Mouse (Mus musculus): ENCODE measurements around the gene Fras1. TPM values are rescaled to one million over a fixed set of nuclear protein-coding genes. Genes with fewer than 3 reads are reported as not detected.
A peak's percentile ranks its signal among the peaks of the same experiment; 100 is the strongest.

Gene Fras1
- polyA plus RNA-seq, 1 experiment from 2014 or later, result 30.5 TPM

DNA sequence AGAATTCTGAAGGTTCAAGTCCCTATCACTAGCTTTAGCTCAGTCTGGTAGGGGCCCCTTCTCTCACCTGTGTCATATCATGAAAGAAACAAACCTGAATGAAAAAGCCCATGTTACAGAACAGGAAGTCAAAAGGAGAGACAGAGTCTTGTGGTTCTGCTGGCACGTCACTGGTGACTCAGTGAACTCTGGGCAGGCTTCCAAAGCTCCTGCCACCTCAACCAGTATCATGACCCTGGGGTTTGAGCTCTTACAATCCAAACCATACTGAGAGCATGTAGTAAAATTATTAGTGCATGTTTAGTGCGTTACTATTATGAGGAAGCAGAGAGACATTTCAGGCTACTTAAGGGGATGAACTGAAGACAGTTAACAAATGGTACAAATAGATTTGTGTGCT is 246.5 kb downstream of the Fras1 start:
- DNase-seq (no peak), ATAC-seq (ENCODE audit: insufficient read depth) (no peak)
- no peak overlapping the region for H3K27ac ChIP-seq (ENCODE audit: low read depth)
- H3K9ac ChIP-seq, result no peak overlapping the region
- H3K36me3 ChIP-seq (ENCODE audit: insufficient read depth), result no peaks in the 10 kb centered on the region; the same call in 1 of the 2 replicates
- no peak overlapping the region for H3K4me3 ChIP-seq (ENCODE audit: low read depth, low read length)
- H3K27me3 ChIP-seq (ENCODE audit: insufficient read depth, low read length), result no peaks in the 10 kb centered on the region
- H3K9me3 ChIP-seq (ENCODE audit: low read depth, low read length), result no peaks in the 10 kb centered on the region
- 79% methylated on average over 2 of the region's 2 CpGs for WGBS
- no peak overlapping the region for H3K4me2 ChIP-seq
- peaks cover 7% of the 10 kb centered on the region; the same call in 1 of the 2 replicates for H3K4me1 ChIP-seq (ENCODE audit: insufficient read depth)
- no peak for TF ChIP-seq CTCF (IDR thresholded peaks at IDR 0.05; ENCODE audit: low read depth)

DNA sequence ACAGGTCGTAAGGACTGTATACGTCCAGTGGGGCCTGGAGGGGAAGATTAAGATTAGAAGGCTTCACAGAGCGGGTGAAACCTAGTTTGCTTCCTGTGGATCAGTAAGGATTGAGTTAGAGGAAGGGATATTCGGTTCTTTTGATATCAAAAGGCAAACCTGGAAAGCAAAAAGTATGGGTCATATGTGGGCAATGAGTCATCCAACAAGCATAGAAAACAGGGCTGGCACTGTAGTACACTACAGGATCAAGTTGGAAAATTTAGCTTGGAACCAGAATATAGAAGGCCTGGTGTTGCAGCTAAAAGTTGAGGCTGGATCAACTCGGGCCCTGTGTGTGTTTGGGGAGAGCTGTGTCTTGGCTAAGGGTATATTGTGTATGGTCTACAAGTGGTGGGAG is 246.9 kb downstream of the Fras1 start:
- H3K4me1 ChIP-seq (ENCODE audit: insufficient read depth), result peaks cover 7% of the 10 kb centered on the region; the same call in 1 of the 2 replicates
- no peak overlapping the region for H3K27ac ChIP-seq (ENCODE audit: low read depth)
- H3K27me3 ChIP-seq (ENCODE audit: insufficient read depth, low read length), result no peaks in the 10 kb centered on the region
- H3K9ac ChIP-seq, result no peak overlapping the region
- DNase-seq, result no peak
- no peak for TF ChIP-seq CTCF (IDR thresholded peaks at IDR 0.05; ENCODE audit: low read depth)
- H3K4me2 ChIP-seq, result no peak overlapping the region
- H3K36me3 ChIP-seq (ENCODE audit: insufficient read depth), result no peaks in the 10 kb centered on the region; the same call in 1 of the 2 replicates
- WGBS, result 85% methylated on average over 5 of the region's 5 CpGs
- H3K9me3 ChIP-seq (ENCODE audit: low read depth, low read length), result no peaks in the 10 kb centered on the region
- no peak for ATAC-seq (ENCODE audit: insufficient read depth)
- H3K4me3 ChIP-seq (ENCODE audit: low read depth, low read length), result no peak overlapping the region

DNA sequence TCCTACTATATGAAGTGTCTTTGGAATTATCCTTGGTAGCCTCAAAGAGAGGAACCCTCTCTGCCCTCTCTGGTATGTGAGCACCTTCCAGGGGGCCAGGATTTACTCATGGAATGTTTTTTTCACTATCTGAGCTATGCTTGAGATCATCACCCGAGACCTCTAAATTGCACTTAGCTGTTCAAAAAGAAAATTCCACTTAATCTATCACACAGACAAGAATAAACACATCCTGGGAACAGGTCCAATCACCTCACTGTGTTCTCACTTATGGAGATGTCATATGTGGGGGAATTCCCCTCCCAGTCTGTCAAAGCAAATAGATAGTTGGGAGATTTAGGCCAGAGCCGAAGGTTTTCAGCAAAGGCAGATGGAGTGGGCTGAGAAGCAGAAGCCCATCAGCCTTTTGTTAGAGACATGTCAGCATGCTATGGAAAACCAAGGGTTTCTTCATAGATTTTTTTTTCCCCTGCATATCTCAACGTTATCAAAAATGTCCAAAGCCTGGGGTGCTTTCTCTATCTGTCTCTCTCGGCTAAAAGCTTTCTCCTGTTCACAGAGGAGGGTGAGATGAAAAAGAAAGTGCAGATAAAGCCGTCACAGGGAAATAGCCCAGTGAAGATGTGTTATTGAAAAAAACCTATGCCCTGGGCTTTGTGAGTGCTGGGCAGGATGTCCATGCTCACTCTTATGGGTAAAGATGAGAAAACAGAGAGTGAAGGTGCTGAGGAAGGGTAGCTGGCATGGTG is 249.0 kb downstream of the Fras1 start:
- DNase-seq, result peak; percentile 86
- 18% methylated on average over 5 of the region's 5 CpGs for WGBS
- Histone ChIP-seq H3K9me3 (ENCODE audit: low read depth, low read length) (no peaks in the 10 kb centered on the region), H3K27ac (ENCODE audit: low read depth) (no peak overlapping the region), H3K27me3 (ENCODE audit: insufficient read depth, low read length) (no peaks in the 10 kb centered on the region), H3K36me3 (ENCODE audit: insufficient read depth) (no peaks in the 10 kb centered on the region; the same call in 1 of the 2 replicates), H3K9ac (no peak overlapping the region), H3K4me2 (0 out of 2 replicates have a peak overlapping the region, but pooled peaks have one; percentile 2), H3K4me1 (ENCODE audit: insufficient read depth) (no peaks in the 10 kb centered on the region), H3K4me3 (ENCODE audit: low read depth, low read length) (no peak overlapping the region)
- TF ChIP-seq CTCF (IDR thresholded peaks at IDR 0.05; ENCODE audit: low read depth), result no peak
- peak; percentile 88 for ATAC-seq (ENCODE audit: insufficient read depth)

DNA sequence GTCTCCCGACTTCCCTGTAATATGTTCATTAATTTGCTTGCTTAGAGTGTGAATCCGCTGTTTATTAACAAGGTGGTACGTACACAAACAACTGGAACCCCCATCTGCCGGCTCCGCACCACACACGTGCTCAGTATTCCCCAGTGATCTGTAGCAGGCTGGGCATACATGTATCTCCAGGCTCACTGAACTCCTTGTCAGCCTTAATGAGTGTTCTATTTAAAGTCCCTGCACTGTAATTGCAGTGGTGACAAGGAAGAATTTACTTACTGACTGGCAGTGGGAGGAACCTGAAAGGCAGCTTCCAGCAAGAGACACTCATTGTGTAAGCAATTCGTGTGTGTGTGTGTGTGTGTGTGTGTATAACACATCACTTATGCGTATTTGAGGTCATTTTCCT is 256.1 kb downstream of the Fras1 start:
- Histone ChIP-seq H3K9ac (no peak overlapping the region), H3K36me3 (ENCODE audit: insufficient read depth) (no peaks in the 10 kb centered on the region), H3K4me3 (ENCODE audit: low read depth, low read length) (no peak overlapping the region), H3K27me3 (ENCODE audit: insufficient read depth, low read length) (no peaks in the 10 kb centered on the region), H3K27ac (ENCODE audit: low read depth) (no peak overlapping the region), H3K4me1 (ENCODE audit: insufficient read depth) (no peaks in the 10 kb centered on the region), H3K4me2 (no peak overlapping the region), H3K9me3 (ENCODE audit: low read depth, low read length) (no peaks in the 10 kb centered on the region)
- 53% methylated on average over 8 of the region's 8 CpGs for WGBS
- no peak for TF ChIP-seq CTCF (IDR thresholded peaks at IDR 0.05; ENCODE audit: low read depth)
- 0 out of 2 replicates have a peak, but pooled peaks have one; percentile 54 for ATAC-seq (ENCODE audit: insufficient read depth)
- DNase-seq, result no peak

DNA sequence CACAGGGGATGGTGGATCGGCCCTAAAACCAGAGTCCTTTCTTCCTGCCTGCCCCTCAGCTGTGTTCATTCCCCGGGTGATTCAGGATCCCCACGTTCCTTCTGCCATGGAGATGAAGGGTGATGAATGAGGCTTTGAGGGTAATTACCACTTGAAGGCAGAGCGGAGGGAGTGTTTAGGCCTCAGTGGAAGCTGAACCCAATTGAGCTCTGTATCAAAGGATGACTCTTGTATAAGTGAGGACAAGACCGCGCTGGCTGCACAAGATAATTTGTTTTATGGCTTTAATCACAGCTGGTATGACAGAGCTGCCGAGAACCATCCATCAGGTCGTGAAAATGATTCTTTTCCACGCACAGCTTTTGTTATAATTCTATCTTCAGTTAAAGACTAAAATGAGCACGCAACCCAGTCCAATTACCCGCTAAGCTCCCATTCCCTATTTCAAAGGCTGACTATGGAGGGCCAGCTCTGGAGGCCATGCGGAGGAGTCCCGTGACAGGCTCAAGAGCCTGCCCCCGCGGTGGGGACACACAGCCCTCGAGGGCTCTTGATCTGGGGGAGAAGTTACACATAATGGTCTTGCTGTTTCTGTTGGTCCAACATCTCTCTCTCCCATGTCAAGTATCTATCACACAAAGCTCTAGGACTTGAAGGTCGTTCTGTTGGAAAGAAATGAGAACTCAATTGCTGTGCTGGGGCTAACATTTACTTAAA is 261.5 kb downstream of the Fras1 start:
- H3K4me1 ChIP-seq (ENCODE audit: insufficient read depth), result no peaks in the 10 kb centered on the region
- H3K4me3 ChIP-seq (ENCODE audit: low read depth, low read length), result no peak overlapping the region
- H3K36me3 ChIP-seq (ENCODE audit: insufficient read depth), result no peaks in the 10 kb centered on the region
- DNase-seq, result no peak
- no peak for ATAC-seq (ENCODE audit: insufficient read depth)
- TF ChIP-seq CTCF (IDR thresholded peaks at IDR 0.05; ENCODE audit: low read depth), result no peak
- H3K27ac ChIP-seq (ENCODE audit: low read depth), result no peak overlapping the region
- WGBS, result 65% methylated on average over 17 of the region's 17 CpGs
- no peaks in the 10 kb centered on the region for H3K27me3 ChIP-seq (ENCODE audit: insufficient read depth, low read length)
- H3K9me3 ChIP-seq (ENCODE audit: low read depth, low read length), result no peaks in the 10 kb centered on the region
- no peak overlapping the region for H3K9ac ChIP-seq
- no peak overlapping the region for H3K4me2 ChIP-seq

DNA sequence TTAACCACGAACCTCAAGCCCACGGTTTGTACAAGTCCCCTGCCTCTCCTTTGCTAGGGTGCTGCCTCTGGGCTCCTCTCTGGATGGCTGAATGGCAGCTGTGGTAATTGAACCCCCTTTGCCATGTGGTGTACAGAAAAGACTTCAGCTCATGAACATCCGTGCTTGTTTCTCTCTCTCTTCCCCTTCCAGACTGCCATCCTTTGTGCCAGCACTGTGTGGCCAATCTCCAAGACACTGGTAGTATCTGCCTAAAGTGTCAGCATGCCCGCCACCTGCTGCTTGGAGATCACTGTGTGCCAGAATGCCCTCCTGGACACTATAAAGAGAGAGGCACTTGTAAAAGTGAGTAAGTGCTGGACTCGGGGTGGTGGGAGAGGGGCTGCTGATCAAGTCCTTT is 262.1 kb downstream of the Fras1 start:
- H3K4me1 ChIP-seq (ENCODE audit: insufficient read depth), result no peaks in the 10 kb centered on the region
- no peak for ATAC-seq (ENCODE audit: insufficient read depth)
- no peak for TF ChIP-seq CTCF (IDR thresholded peaks at IDR 0.05; ENCODE audit: low read depth)
- no peaks in the 10 kb centered on the region for H3K36me3 ChIP-seq (ENCODE audit: insufficient read depth)
- H3K27ac ChIP-seq (ENCODE audit: low read depth), result no peak overlapping the region
- no peak for DNase-seq
- no peaks in the 10 kb centered on the region for H3K27me3 ChIP-seq (ENCODE audit: insufficient read depth, low read length)
- H3K9me3 ChIP-seq (ENCODE audit: low read depth, low read length), result no peaks in the 10 kb centered on the region
- no peak overlapping the region for H3K4me2 ChIP-seq
- H3K9ac ChIP-seq, result no peak overlapping the region
- no peak overlapping the region for H3K4me3 ChIP-seq (ENCODE audit: low read depth, low read length)
- 69% methylated on average over 5 of the region's 5 CpGs for WGBS

DNA sequence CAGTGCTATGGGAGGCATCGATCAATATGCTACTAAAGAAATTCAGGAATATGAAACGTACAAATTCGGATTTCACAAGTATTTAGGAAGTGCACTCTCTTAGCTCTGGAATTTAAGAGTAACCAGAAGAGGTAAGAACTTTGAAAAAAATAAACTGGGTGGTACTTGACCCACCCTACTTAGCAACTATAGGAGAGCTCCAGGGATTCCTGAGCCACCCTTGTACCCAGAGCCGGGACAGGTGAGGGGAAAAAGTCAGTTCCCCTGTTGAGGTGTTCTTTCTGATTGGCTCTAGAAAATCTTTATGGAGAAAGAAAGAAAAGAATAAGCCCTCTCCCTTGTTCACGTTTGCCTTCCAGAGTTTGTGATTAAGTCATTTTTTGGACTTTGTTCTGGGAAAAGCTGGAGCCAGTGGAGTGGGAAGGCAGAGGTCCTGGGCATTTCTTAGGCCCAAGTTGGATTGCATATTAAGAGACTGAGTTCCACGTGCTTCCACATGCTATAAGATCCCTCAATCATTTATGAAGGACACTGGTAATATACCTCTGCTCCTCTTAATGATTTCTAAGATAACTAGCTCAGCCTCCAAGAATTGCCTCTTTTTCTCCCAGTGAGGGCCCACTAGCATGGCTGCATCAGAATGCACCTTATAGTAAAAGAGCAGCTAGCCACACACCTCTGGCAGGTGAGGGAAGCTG is 265.6 kb downstream of the Fras1 start:
- ATAC-seq (ENCODE audit: insufficient read depth), result no peak
- H3K36me3 ChIP-seq (ENCODE audit: insufficient read depth), result no peaks in the 10 kb centered on the region
- no peak for DNase-seq
- no peak overlapping the region for H3K27ac ChIP-seq (ENCODE audit: low read depth)
- H3K4me2 ChIP-seq, result no peak overlapping the region
- H3K9ac ChIP-seq, result no peak overlapping the region
- H3K4me3 ChIP-seq (ENCODE audit: low read depth, low read length), result no peak overlapping the region
- H3K4me1 ChIP-seq (ENCODE audit: insufficient read depth), result no peaks in the 10 kb centered on the region
- no peak for TF ChIP-seq CTCF (IDR thresholded peaks at IDR 0.05; ENCODE audit: low read depth)
- H3K9me3 ChIP-seq (ENCODE audit: low read depth, low read length), result no peaks in the 10 kb centered on the region
- no peaks in the 10 kb centered on the region for H3K27me3 ChIP-seq (ENCODE audit: insufficient read depth, low read length)
- 82% methylated on average over 6 of the region's 6 CpGs for WGBS

Data from lung, embryonic 14.5 days (tissue).